Mouse (Mus musculus) thymus, postnatal 14 days (tissue): Measurements from ENCODE around the gene Ipo13.

Source experiments
- DNase-seq: peaks from one replicate; pipeline ENCODE4 v3.0.0; 2021

Ipo13 gene

GRCm38 (mm10) chr4:117914591-117915442 is at the start of gene Ipo13:
Gene Ipo13 (minus strand): TSS chr4:117914999.
- peak; percentile 95 for DNase-seq

GRCm38 (mm10) chr4:117957492-117957891 is 42.7 kb upstream of the Ipo13 start:
- DNase-seq = no peak

GRCm38 (mm10) chr4:117947493-117947892 is 32.7 kb upstream of the Ipo13 start:
- DNase-seq = no peak

- DNase-seq = no peak
Observed at GRCm38 (mm10) chr4:117946639-117947305, 32.0 kb upstream of the Ipo13 start.

- DNase-seq = no peak
Observed at GRCm38 (mm10) chr4:117943317-117943716, 28.5 kb upstream of the Ipo13 start.

- DNase-seq = no peak
Observed at GRCm38 (mm10) chr4:117936964-117937363, 22.2 kb upstream of the Ipo13 start.

GRCm38 (mm10) chr4:117934081-117934480 is 19.3 kb upstream of the Ipo13 start:
- DNase-seq = no peak

GRCm38 (mm10) chr4:117933248-117933647 is 18.4 kb upstream of the Ipo13 start:
- DNase-seq = no peak

GRCm38 (mm10) chr4:117929391-117929881 is 14.6 kb upstream of the Ipo13 start, which contains the start of gene Artn:
Gene Artn (minus strand): TSS chr4:117929763.
- no peak for DNase-seq

GRCm38 (mm10) chr4:117928699-117929241 is 14.0 kb upstream of the Ipo13 start:
- peak; percentile 14 for DNase-seq

- peak; percentile 36 for DNase-seq
Observed at GRCm38 (mm10) chr4:117928234-117928633, 13.4 kb upstream of the Ipo13 start.

GRCm38 (mm10) chr4:117926545-117927482 is 12.0 kb upstream of the Ipo13 start:
- DNase-seq = peak; percentile 41

- no peak for DNase-seq
Observed at GRCm38 (mm10) chr4:117924916-117925315, 10.1 kb upstream of the Ipo13 start.

GRCm38 (mm10) chr4:117923450-117923849 is 8.7 kb upstream of the Ipo13 start:
- DNase-seq = no peak

GRCm38 (mm10) chr4:117921358-117921757 is 6.6 kb upstream of the Ipo13 start:
- no peak for DNase-seq

GRCm38 (mm10) chr4:117918762-117919161 is 4.0 kb upstream of the Ipo13 start:
- no peak for DNase-seq

- no peak for DNase-seq
Observed at GRCm38 (mm10) chr4:117918261-117918660, 3.5 kb upstream of the Ipo13 start.

- DNase-seq = no peak
Observed at GRCm38 (mm10) chr4:117917847-117918246, 3.0 kb upstream of the Ipo13 start.

- DNase-seq = no peak
Observed at GRCm38 (mm10) chr4:117917402-117917801, 2.6 kb upstream of the Ipo13 start.

- DNase-seq = no peak
Observed at GRCm38 (mm10) chr4:117916386-117916785, 1.6 kb upstream of the Ipo13 start.

- peak; percentile 39 for DNase-seq
Observed at GRCm38 (mm10) chr4:117915489-117916105, 798 bp upstream of the Ipo13 start.

GRCm38 (mm10) chr4:117914031-117914430 is 768 bp downstream of the Ipo13 start:
- no peak for DNase-seq
